Mouse (Mus musculus) hematopoietic stem cell, adult 5-6 weeks (primary cell): ENCODE results near the gene Ush1g. TPM values are rescaled to one million over a fixed set of nuclear protein-coding genes. Genes with fewer than 3 reads are reported as not detected.
A peak's percentile ranks its signal among the peaks of the same experiment; 100 is the strongest.

ENCODE experiments used
- ATAC-seq, 2 experiments: fragments of 125-278 bp in 1 of 2; replicated peaks in 1 of 2; 2 replicates each; pipeline ENCODE4 v1.8.0; 2016 to 2017; ENCODE audit warnings: inconsistent platforms in 2 of 2, mild to moderate bottlenecking in 2 of 2, moderate number of reproducible peaks in 2 of 2, low read depth in 1 of 2, moderate TSS enrichment in 1 of 2; ENCODE audit not compliant: low FRiP score in 2 of 2, poor library complexity in 2 of 2, severe bottlenecking in 2 of 2, insufficient read depth in 1 of 2, low TSS enrichment in 1 of 2
- total RNA-seq: library from RNA; stranded (forward); fragments of 172-1452, 232-1000 nt; gene quantifications from 2 replicates; pipeline ENCODE4 v1.2.3, GENCODE M21; 2017

Ush1g gene
- not detected in 2 replicates for total RNA-seq

GRCm38 (mm10) chr11:115321906-115322693 is at the start of gene Ush1g:
Gene Ush1g, minus strand, starts transcription at chr11:115322041.
- ATAC-seq = peak; percentile 47 to 71; a peak in 3 of 4 replicates

GRCm38 (mm10) chr11:115371354-115371753 is 49.5 kb upstream of the Ush1g start:
- no peak for ATAC-seq

GRCm38 (mm10) chr11:115370368-115370767 is 48.5 kb upstream of the Ush1g start:
- no peak for ATAC-seq

- ATAC-seq = peak; percentile 61 to 87
These were observed 45.6 kb upstream of the Ush1g start, which contains the start of gene Hid1 for GRCm38 (mm10) chr11:115367395-115367944. Gene Hid1, minus strand, starts transcription at chr11:115367756.

- ATAC-seq = no peak
These were observed 45.0 kb upstream of the Ush1g start for GRCm38 (mm10) chr11:115366706-115367394.

GRCm38 (mm10) chr11:115366039-115366705 is 44.3 kb upstream of the Ush1g start:
- ATAC-seq = 0 out of 4 replicates have a peak, but pooled peaks have one; percentile 23 to 28

GRCm38 (mm10) chr11:115364136-115364535 is 42.3 kb upstream of the Ush1g start:
- ATAC-seq = no peak

GRCm38 (mm10) chr11:115359726-115360125 is 37.9 kb upstream of the Ush1g start:
- peak; percentile 47 to 55; a peak in 3 of 4 replicates for ATAC-seq

GRCm38 (mm10) chr11:115359293-115359692 is 37.5 kb upstream of the Ush1g start:
- no peak for ATAC-seq

- ATAC-seq = peak; percentile 22 to 57; a peak in 2 of 4 replicates
These were observed 36.6 kb upstream of the Ush1g start for GRCm38 (mm10) chr11:115358468-115358867.

GRCm38 (mm10) chr11:115354183-115354582 is 32.3 kb upstream of the Ush1g start:
- peak; percentile 59 to 75; a peak in 3 of 4 replicates for ATAC-seq

GRCm38 (mm10) chr11:115353375-115353774 is 31.5 kb upstream of the Ush1g start:
- no peak for ATAC-seq

- no peak for ATAC-seq
These were observed 28.1 kb upstream of the Ush1g start for GRCm38 (mm10) chr11:115349976-115350375.

GRCm38 (mm10) chr11:115348681-115349248 is 26.9 kb upstream of the Ush1g start:
- ATAC-seq = no peak

GRCm38 (mm10) chr11:115345515-115345914 is 23.7 kb upstream of the Ush1g start:
- ATAC-seq = no peak

- ATAC-seq = no peak
These were observed 23.1 kb upstream of the Ush1g start for GRCm38 (mm10) chr11:115344967-115345366.

- ATAC-seq = no peak
These were observed 20.0 kb upstream of the Ush1g start for GRCm38 (mm10) chr11:115341866-115342265.
